Mouse (Mus musculus) thymus, postnatal 25 days (tissue): ENCODE data around the gene Galnt2.

Source experiments
- DNase-seq: peaks from one replicate; pipeline ENCODE4 v3.0.0; 2022

Gene Galnt2

GRCm38 (mm10) chr8:124376406-124376805 lies 145.2 kb downstream of the Galnt2 start:
- DNase-seq, result no peak

GRCm38 (mm10) chr8:124379289-124379688 lies 148.1 kb downstream of the Galnt2 start:
- DNase-seq, result no peak

GRCm38 (mm10) chr8:124382235-124382634 lies 151.0 kb downstream of the Galnt2 start:
- no peak for DNase-seq

GRCm38 (mm10) chr8:124384336-124384735 lies 153.1 kb downstream of the Galnt2 start:
- DNase-seq, result no peak

- no peak for DNase-seq
These were observed 155.2 kb downstream of the Galnt2 start for GRCm38 (mm10) chr8:124386225-124386899.

GRCm38 (mm10) chr8:124389495-124389894 lies 158.3 kb downstream of the Galnt2 start:
- no peak for DNase-seq

- DNase-seq, result no peak
These were observed 160.0 kb downstream of the Galnt2 start for GRCm38 (mm10) chr8:124391191-124391590.

GRCm38 (mm10) chr8:124392271-124393012 lies 161.3 kb downstream of the Galnt2 start:
- no peak for DNase-seq

- DNase-seq, result no peak
These were observed 161.8 kb downstream of the Galnt2 start for GRCm38 (mm10) chr8:124393013-124393412.

- no peak for DNase-seq
These were observed 162.7 kb downstream of the Galnt2 start for GRCm38 (mm10) chr8:124393927-124394326.

GRCm38 (mm10) chr8:124394951-124395350 lies 163.8 kb downstream of the Galnt2 start:
- DNase-seq, result no peak
